Mouse (Mus musculus): ENCODE results near the gene Fcho2. TPM values are rescaled to one million over a fixed set of nuclear protein-coding genes. Genes with fewer than 3 reads are reported as not detected.

Gene Fcho2
- polyA plus RNA-seq, 1 experiment = 7.8 TPM

- 21% methylated on average over 11 of the region's 11 CpGs for WGBS
- no peak for DNase-seq (ENCODE audit: low read depth, low spot score)
Measured at GRCm38 (mm10) chr13:98689605-98690290, 125.5 kb downstream of the Fcho2 start.

- 45% methylated on average over 9 of the region's 9 CpGs for WGBS
- DNase-seq (ENCODE audit: low read depth, low spot score) = no peak
Measured at GRCm38 (mm10) chr13:98687931-98688330, 127.3 kb downstream of the Fcho2 start.

GRCm38 (mm10) chr13:98684144-98684900 is 130.9 kb downstream of the Fcho2 start:
- 23% methylated on average over 9 of the region's 9 CpGs for WGBS
- DNase-seq (ENCODE audit: low read depth, low spot score) = no peak

- 77% methylated on average over 2 of the region's 2 CpGs for WGBS
- no peak for DNase-seq (ENCODE audit: low read depth, low spot score)
Measured at GRCm38 (mm10) chr13:98683412-98683811, 131.8 kb downstream of the Fcho2 start.

GRCm38 (mm10) chr13:98680470-98681060 is 134.7 kb downstream of the Fcho2 start:
- DNase-seq (ENCODE audit: low read depth, low spot score) = no peak
- WGBS = 44% methylated on average over 5 of the region's 5 CpGs

GRCm38 (mm10) chr13:98679631-98680041 is 135.6 kb downstream of the Fcho2 start:
- WGBS = 36% methylated on average over 4 of the region's 4 CpGs
- no peak for DNase-seq (ENCODE audit: low read depth, low spot score)

- DNase-seq (ENCODE audit: low read depth, low spot score) = no peak
- 96% methylated on average over 1 of the region's 1 CpGs for WGBS
Measured at GRCm38 (mm10) chr13:98679230-98679629, 136.0 kb downstream of the Fcho2 start.

- 69% methylated on average over 4 of the region's 4 CpGs for WGBS
- DNase-seq (ENCODE audit: low read depth, low spot score) = no peak
Measured at GRCm38 (mm10) chr13:98673922-98674321, 141.3 kb downstream of the Fcho2 start.

Other genes with a start within 250 kb of the Fcho2 start
- 0.26 and 1.2 TPM in 2 replicates for gene Tmem174, start 178.0 kb downstream of the Fcho2 start, polyA plus RNA-seq (2012; rRNA removed)
- 25.9 and 33.5 TPM in 2 replicates for gene Tmem171, start 120.6 kb downstream of the Fcho2 start, polyA plus RNA-seq (2012; rRNA removed)
- gene Tnpo1, start 110.9 kb upstream of the Fcho2 start, polyA plus RNA-seq (2012; rRNA removed) = 13.6 and 23.1 TPM in 2 replicates
- gene 1700024P04Rik, start 169.1 kb upstream of the Fcho2 start, polyA plus RNA-seq (2012; rRNA removed) = not detected in 2 replicates

Data from large intestine, adult 2 months (tissue).